Mouse (Mus musculus) hematopoietic stem cell, adult 5-6 weeks (primary cell): ENCODE measurements around the gene Lgals2. TPM values are rescaled to one million over a fixed set of nuclear protein-coding genes. Genes with fewer than 3 reads are reported as not detected.
"Not testable (repeated sequence)": the region's sequence is repeated elsewhere in the genome, so short reads cannot be mapped to it uniquely, and the experiment has no call there.

ENCODE experiments used
- ATAC-seq, 2 experiments: fragments of 125-278 bp in 1 of 2; replicated peaks in 1 of 2; 2 replicates each; pipeline ENCODE4 v1.8.0; 2016 to 2017; ENCODE audit warnings: inconsistent platforms in 2 of 2, mild to moderate bottlenecking in 2 of 2, moderate number of reproducible peaks in 2 of 2, low read depth in 1 of 2, moderate TSS enrichment in 1 of 2; ENCODE audit not compliant: low FRiP score in 2 of 2, poor library complexity in 2 of 2, severe bottlenecking in 2 of 2, insufficient read depth in 1 of 2, low TSS enrichment in 1 of 2
- total RNA-seq: library from RNA; stranded (forward); fragments of 172-1452, 232-1000 nt; gene quantifications from 2 replicates; pipeline ENCODE4 v1.2.3, GENCODE M21; 2017

Lgals2 gene
- total RNA-seq, 1 experiment from 2014 or later = not detected

DNA sequence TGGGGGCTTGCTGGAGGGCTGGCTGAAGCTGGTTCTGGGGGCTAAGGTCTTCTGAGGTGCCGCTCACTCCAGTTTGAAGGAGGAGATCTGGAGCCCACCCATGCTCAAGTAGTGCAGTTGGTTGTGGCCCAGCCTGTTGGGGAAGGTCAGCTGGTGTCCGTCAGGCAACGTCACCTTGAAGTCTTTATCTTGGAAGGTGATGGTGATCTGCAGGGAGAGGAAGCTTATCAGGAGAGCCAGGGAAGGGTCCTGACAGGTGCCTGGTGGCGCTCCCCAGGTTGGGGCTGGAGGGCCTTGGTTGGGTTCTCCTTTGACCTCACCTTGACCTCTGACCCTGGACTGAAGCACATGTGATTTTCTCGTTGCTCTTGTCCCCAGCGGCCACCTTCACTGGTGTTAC lies 4.4 kb downstream of the Lgals2 start:
- ATAC-seq = no peak

GRCm38 (mm10) chr15:78850059-78850824 lies 5.1 kb downstream of the Lgals2 start:
- ATAC-seq = no peak

- no peak for ATAC-seq
Observed at GRCm38 (mm10) chr15:78849485-78849884, 5.8 kb downstream of the Lgals2 start.

GRCm38 (mm10) chr15:78848467-78848866 lies 6.9 kb downstream of the Lgals2 start:
- ATAC-seq = peak; percentile 38 to 57; a peak in 3 of 4 replicates

DNA sequence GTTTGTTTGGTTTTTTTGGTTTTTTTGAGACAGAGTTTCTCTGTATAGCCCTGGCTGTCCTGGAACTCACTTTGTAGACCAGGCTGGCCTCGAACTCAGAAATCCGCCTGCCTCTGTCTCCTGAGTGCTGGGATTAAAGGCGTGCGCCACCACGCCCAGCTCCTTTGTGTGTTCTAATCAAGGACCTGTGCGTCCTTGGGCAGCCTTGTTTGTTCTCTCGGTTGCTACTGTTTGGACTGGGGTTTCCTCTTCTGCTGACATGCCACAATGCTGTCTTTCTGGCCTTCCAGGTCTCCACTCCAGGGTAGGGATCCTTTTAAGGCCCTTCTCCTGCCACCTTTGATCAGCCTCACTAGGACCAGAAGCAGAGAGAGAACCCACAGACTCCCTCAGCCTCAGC lies 8.5 kb downstream of the Lgals2 start:
- not testable (repeated sequence) for ATAC-seq

DNA sequence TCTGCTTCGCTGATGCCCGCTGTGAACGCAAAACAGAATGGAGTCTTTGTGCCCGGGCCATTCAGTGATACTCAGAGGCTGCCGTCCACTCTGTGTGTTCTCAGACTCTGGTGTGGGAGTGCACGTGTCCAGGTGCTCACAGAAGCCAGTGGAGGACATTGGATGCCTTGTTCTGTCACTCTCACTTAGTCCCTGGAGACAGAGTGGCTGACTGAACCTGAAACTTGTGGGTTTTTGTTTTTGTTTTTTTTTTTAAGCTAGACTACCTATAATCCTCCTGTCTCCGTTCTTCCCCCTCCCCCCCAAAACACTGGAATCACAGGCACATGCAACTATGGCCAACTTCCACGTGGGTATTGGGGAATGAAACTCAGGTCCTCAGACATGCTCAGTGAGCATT lies 9.0 kb downstream of the Lgals2 start:
- no peak for ATAC-seq

DNA sequence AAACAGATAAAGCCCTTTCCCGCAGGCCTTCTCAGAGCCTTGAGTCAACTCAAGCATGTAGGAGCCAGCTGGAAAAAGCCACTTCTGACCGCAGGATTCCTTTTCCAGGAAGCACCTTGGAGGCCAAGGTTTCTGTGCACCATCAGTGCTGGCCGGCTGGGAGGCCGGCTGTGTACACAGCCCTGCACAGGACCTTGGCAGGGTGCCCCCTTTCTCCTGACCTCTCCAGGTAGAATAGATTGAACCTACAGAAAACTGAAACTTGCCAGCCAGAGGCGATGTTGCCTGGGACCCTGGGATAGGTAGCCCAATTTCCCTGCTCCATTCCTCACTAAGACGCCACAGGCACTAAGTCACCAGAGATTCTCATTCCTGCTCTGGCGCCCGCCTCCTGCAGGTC lies 9.5 kb downstream of the Lgals2 start:
- ATAC-seq = no peak

DNA sequence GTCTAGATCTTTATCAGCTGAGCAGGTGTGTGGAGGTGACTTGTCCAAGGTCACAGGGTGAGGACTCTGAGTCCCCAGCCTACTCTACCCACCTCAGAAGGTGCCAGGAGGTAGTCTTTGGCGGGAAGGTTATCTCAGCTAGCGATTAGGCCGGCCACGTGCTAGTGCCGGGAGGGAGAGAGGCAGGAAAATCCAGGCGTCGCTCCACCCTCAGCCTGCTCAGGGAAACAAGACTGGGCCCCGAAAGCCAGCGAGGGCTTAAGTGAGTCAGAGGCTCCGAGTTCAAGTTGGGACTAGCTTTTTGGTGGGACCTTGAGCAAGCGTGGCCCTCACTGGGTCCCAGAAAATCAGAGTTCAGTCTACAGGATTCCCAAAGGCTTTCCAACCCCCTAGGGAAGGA lies 10.0 kb downstream of the Lgals2 start:
- ATAC-seq = no peak

DNA sequence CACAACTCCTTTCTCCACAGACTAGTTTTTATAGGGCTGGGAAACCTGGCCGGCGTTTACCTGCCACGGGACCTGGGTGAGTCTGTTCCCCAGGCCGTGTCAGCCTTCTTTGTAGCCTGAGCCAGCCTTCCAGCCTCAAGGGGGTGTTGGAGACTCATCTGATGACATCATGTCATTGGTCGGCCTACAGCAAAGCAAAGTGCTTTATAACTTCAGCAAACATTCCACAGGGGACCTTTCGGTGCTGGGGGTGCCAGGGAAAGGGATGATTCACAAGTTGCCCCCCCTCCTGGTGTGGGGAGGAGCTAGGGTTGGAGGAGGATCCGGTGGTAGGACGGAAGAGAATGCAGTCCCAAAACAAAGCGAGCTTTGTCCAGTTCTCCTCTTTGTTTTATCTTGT lies 10.5 kb downstream of the Lgals2 start:
- no peak for ATAC-seq

GRCm38 (mm10) chr15:78843581-78844469 lies 11.5 kb downstream of the Lgals2 start:
- ATAC-seq = peak; percentile 22 to 36; a peak in 1 of 4 replicates

GRCm38 (mm10) chr15:78842371-78843163 lies 12.8 kb downstream of the Lgals2 start, which contains the start of gene Cdc42ep1:
Cdc42ep1 (plus strand) TSS chr15:78842624.
- peak in 1 of 2 experiments; percentile 22; a peak in 1 of 4 replicates for ATAC-seq

GRCm38 (mm10) chr15:78841161-78841790 lies 14.1 kb downstream of the Lgals2 start:
- no peak for ATAC-seq

- no peak for ATAC-seq
Observed at GRCm38 (mm10) chr15:78840751-78841150, 14.6 kb downstream of the Lgals2 start.

DNA sequence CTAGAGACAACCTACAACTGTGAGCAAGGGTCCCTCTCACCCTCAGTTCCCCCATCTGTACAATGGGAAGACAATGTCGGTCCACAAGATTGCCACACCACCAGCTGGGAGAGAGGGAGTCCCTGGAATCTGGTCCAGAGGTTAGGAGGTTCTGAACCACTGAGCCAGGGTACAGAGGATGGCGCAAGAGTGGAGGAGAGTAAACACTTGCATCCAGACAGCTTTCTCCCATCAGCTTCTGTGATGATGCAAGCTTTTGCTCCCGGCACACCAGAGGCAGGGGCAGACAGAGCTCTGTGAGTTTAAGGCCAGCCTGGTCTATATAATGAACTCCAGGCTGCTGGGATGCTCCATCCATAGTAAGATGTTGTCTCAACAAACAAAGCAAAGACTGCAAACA lies 15.1 kb downstream of the Lgals2 start:
- ATAC-seq = no peak

- ATAC-seq = no peak
Observed at GRCm38 (mm10) chr15:78839744-78840143, 15.6 kb downstream of the Lgals2 start.

GRCm38 (mm10) chr15:78836086-78836621 lies 19.2 kb downstream of the Lgals2 start:
- no peak for ATAC-seq
